Mouse (Mus musculus): ENCODE measurements around the gene Mael. TPM values are rescaled to one million over a fixed set of nuclear protein-coding genes. Genes with fewer than 3 reads are reported as not detected.

The Mael gene
- polyA plus RNA-seq, 1 experiment from 2014 or later, result not detected

DNA sequence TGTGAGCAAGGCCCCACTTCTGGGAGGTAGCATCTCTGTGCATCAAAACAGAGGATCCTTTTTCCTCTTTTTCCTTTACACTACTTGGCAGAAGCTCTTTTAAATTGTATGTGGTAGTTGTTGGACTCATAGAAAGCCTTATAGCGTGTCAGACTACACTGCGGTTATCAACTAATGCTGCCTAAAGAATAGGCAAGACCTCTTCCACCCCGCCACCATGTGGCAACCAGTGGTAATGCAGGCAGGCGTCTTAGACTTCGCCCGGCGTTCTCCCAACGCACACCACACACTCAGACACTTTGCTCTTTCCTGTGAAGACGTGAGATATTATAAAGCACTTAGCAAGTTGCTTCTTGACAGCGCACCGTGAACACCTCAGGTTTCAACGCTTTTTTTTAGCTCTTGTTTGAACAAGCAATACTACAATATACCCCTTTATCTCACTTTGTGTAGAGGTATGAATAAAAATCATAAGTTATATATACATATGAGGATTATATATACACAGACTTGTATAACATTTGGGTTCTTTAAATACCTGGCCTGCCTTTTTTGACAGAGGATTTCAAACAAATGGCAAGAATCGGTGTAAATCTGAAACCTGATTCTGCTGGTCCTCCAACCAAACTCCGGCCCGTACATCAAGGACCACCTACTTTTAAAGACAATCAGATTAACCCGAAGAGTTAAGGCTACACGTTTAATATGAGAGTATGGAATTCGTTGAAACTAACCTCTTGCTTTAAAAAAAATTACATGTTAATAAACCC lies 85.0 kb downstream of the Mael start:
- Histone ChIP-seq H3K9me3 (replicated peaks; ENCODE audit: control insufficient read depth, low read length) (no peaks in the 10 kb centered on the region), H3K9ac (ENCODE audit: low read length) (no peak overlapping the region), H3K4me1 (ENCODE audit: control insufficient read depth, insufficient read depth, low read length) (no peaks in the 10 kb centered on the region), H3K4me3 (ENCODE audit: low read depth, low read length) (no peak overlapping the region), H3K4me2 (ENCODE audit: low read length) (no peak overlapping the region), H3K36me3 (ENCODE audit: control insufficient read depth, insufficient read depth, low read length) (no peaks in the 10 kb centered on the region), H3K27ac (ENCODE audit: low read depth, low read length) (no peak overlapping the region), H3K27me3 (replicated peaks; ENCODE audit: control insufficient read depth, insufficient read depth, low read length) (0 out of 2 replicates have a peak, but pooled peaks cover 12% of the 10 kb centered on the region)
- 12% methylated on average over 18 of the region's 18 CpGs for WGBS
- DNase-seq (ENCODE audit: low spot score) (peak; percentile 94), ATAC-seq (peak; percentile 68)

DNA sequence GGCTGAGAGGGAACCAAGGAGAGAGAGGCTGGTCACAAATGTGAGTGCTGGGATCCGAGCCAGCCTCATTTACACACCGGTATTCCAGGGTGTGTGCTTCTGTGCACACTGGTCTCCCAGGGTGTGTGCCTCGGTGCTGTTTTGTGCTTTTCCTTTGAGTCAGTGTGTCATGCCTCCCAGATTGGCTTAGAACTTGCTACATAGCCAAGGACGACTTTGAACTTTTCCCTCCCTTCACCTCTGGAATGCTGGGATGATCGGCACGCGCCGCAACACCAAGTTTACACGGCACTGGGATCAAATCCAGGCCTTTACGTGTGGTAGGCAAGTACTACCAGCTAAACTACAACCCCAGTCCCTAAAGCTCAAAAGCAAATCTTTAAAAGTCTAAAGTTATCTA lies 86.5 kb downstream of the Mael start:
- no peak overlapping the region for H3K27ac ChIP-seq (ENCODE audit: low read depth, low read length)

DNA sequence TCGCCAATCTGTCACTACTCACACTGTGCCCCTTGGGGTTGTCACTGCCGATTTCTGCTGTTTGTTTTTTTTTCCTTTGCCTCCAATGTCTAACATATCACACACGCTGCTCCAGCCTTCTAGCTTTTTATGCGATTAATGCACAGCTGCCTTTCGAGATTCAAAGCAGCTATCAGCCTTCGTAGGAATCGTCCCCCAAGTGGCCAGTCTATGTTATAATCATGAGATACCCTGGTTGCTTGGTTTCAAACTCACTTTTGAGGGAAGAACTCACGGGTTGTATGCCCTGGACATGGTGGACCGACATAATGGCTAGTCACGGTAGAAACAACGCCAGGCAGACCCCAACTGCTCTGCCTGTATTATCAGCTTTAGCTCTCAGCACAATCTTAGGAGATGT lies 87.2 kb downstream of the Mael start:
- DNase-seq (ENCODE audit: low spot score) (peak; percentile 55), ATAC-seq (no peak)
- Histone ChIP-seq H3K36me3 (ENCODE audit: control insufficient read depth, insufficient read depth, low read length) (no peaks in the 10 kb centered on the region), H3K9ac (ENCODE audit: low read length) (no peak overlapping the region), H3K27ac (ENCODE audit: low read depth, low read length) (no peak overlapping the region), H3K27me3 (replicated peaks; ENCODE audit: control insufficient read depth, insufficient read depth, low read length) (0 out of 2 replicates have a peak, but pooled peaks cover 12% of the 10 kb centered on the region), H3K9me3 (replicated peaks; ENCODE audit: control insufficient read depth, low read length) (no peaks in the 10 kb centered on the region), H3K4me3 (ENCODE audit: low read depth, low read length) (no peak overlapping the region), H3K4me2 (ENCODE audit: low read length) (no peak overlapping the region), H3K4me1 (ENCODE audit: control insufficient read depth, insufficient read depth, low read length) (no peaks in the 10 kb centered on the region)
- 59% methylated on average over 11 of the region's 11 CpGs for WGBS

More for the DNA sequence above, 86.5 kb downstream of the Mael start:
- no peak overlapping the region for H3K4me2 ChIP-seq (ENCODE audit: low read length)
- 88% methylated on average over 10 of the region's 10 CpGs for WGBS
- H3K9me3 ChIP-seq (replicated peaks; ENCODE audit: control insufficient read depth, low read length), result no peaks in the 10 kb centered on the region
- DNase-seq (ENCODE audit: low spot score), result no peak
- H3K9ac ChIP-seq (ENCODE audit: low read length), result no peak overlapping the region
- no peaks in the 10 kb centered on the region for H3K4me1 ChIP-seq (ENCODE audit: control insufficient read depth, insufficient read depth, low read length)
- H3K27me3 ChIP-seq (replicated peaks; ENCODE audit: control insufficient read depth, insufficient read depth, low read length), result 0 out of 2 replicates have a peak, but pooled peaks cover 12% of the 10 kb centered on the region
- no peak overlapping the region for H3K4me3 ChIP-seq (ENCODE audit: low read depth, low read length)
- H3K36me3 ChIP-seq (ENCODE audit: control insufficient read depth, insufficient read depth, low read length), result no peaks in the 10 kb centered on the region
- ATAC-seq, result no peak

Other genes starting within 250 kb of the Mael start
- gene Pou2f1, start 236.1 kb downstream of the Mael start, polyA plus RNA-seq (2014; fragmentation: Nextera tagmentation; extraction: Ambion mirVana), result 14.8 and 22.8 TPM in 2 replicates
- gene Dusp27, start 110.8 kb downstream of the Mael start, polyA plus RNA-seq (2014; fragmentation: Nextera tagmentation; extraction: Ambion mirVana), result 0.70 and 0.93 TPM in 2 replicates
- gene Gpa33, start 108.5 kb downstream of the Mael start, polyA plus RNA-seq (2014; fragmentation: Nextera tagmentation; extraction: Ambion mirVana), result not detected in 2 replicates
- gene Ildr2, start 15.4 kb upstream of the Mael start, polyA plus RNA-seq (2014; fragmentation: Nextera tagmentation; extraction: Ambion mirVana), result 2.6 TPM in 2 replicates
- gene Tada1, start 140.3 kb upstream of the Mael start, polyA plus RNA-seq (2014; fragmentation: Nextera tagmentation; extraction: Ambion mirVana), result 113 and 127 TPM in 2 replicates
- gene Pogk, start 171.1 kb upstream of the Mael start, polyA plus RNA-seq (2014; fragmentation: Nextera tagmentation; extraction: Ambion mirVana), result 34.0 and 36.4 TPM in 2 replicates

Data from forebrain, embryonic 14.5 days (tissue).